Mouse (Mus musculus): ENCODE data around the gene Gm15557.

Gene Gm15557

DNA sequence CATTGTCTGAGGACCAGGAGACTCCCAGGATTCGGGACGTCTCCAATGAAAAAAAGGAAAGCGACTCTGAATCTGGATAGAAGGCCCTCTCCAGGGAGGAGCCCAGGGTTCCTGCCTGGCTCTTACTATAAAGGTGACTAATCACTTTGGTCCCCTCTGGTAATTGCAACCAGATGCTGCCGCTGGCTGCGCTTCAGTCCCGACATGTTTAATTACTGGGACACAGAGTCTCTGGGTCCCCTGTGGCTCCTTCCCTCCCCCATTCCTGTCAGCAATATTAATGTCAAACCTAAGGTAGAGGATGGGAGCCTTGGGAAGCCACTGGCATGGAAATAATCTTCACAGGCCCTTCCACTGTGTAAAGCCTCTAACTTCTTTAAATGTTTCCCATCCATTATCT, 8.8 kb downstream of the Gm15557 start:
- DNase-seq (ENCODE audit: low spot score in 2 of 2): no peak

DNA sequence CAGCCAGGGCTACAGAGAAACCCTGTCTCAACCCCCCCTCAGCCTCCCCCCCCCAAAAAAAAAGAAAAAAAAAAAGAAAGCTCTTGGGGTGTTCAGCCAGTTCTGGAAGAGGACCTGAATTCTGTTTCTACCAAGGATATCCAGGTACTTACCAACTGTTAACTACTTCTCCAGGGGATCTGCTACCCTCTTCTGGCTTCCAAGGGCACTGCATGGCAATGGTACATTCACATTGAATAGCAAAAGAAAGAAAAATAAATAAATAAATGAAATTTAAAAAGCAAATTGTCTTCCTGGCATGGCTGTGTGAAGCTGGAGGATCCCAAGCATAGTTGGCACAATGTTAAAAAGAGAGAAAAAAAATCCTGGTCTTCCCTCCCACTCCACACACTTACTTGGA, 11.5 kb downstream of the Gm15557 start:
- DNase-seq (ENCODE audit: low spot score in 2 of 2): peak; percentile 76 to 78

DNA sequence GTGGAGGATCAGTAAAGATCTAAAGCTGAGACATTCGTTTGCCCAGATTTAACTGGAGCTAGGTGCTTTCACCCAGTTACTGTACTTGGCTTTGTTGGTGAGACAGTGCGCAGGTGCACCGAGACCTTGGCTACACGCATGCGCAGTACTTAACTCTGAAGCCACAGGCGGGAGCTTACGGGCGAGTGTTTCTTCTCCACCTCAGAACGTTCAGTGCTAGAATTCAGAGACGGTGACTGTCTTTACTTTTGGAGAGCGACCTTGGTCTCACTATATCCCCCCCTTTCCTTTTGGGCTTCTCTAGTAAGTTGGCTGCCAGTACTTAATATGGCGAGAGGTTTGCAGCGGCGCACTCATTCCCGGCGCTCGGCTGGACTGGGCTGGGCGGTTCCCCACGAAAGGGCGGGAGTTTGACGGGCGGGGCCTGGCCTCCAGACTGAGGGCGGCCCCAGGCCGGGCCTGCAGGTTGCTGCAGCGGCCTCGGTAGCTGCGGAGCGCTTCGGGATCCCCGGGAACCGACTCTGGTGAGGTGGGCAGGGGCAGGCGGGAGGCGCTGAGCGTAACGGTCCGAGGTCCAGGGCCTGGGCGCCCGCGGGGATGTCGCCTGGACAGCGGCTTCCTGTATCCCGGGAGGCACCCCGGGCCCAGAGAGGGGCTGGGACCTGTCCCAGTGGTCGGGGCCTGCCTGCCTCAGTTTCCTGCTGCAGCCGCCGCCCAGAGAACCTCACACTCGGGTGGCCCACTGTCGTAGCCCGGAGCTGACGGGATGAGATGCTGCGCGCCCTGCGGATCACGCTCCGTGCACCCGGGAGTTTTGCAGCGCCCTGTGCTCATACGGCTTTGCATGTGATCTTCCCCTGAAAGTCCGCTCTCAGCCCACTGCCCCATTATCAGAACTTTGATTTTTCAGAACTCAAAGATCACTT, 15.9 kb downstream of the Gm15557 start, which contains the start of gene Cep250:
TSS of gene Cep250 (plus strand) at position 325 of the 926 bp plus-strand sequence.
- DNase-seq (ENCODE audit: low spot score in 2 of 2): peak; percentile 87

DNA sequence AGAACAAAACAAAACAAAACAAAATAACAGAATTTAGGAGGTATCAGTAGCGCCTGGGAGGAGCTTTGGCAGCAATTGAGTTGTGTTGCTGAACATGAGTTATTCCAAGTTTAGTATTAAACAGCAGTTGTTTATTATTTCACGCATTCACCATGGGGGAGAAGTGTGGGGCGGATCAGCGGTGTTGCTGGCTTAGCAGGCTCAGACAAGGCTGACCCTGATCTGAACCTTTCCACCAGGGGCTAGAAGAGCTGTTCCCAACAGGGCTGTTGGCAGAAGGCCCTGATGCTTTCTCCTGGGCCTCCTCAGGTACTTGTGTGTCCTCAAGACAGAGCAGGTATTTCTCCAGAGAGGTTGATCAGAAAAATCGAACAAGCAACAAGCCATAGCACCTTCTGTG, 19.5 kb downstream of the Gm15557 start:
- DNase-seq (ENCODE audit: low spot score in 2 of 2): no peak

DNA sequence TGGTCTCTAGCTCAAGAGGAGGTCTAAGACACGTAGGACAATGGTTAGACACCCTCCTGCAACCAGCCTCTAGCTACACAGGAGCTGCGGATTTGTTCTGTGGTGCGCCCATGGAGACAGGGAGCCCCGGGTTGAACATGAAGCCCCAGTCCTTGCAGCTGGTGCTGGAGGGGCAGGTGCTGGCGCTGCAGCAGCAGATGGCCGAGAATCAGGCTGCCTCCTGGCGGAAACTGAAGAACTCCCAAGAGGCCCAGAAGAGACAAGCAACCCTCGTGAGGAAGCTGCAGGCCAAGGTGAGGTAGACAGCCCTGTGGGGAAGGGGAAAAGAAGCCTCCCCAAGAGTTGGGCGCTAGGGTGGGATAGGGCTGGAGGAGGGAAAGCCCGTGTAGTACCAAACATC, 21.3 kb downstream of the Gm15557 start:
- DNase-seq (ENCODE audit: low spot score in 2 of 2): no peak

DNA sequence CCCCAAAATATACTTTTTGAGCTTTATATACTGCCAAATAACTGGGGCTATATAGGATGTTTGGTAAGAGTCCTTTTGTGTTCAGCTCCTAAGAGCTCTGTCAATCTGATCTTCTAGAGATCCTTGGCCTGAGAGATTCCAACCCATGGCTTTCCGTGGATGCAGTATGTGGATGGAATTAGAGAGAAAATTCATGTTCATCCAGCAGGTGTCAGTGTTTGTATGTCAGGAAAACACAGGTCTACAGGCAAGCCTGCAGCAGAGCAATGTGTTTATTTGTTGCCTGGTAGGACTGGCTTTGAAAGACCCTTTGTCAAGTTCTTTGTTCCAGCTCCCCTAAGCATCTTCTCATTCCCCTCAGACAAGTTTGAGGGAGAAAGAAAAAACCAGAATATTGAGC, 22.5 kb downstream of the Gm15557 start:
- no peak for DNase-seq (ENCODE audit: low spot score in 2 of 2)

DNA sequence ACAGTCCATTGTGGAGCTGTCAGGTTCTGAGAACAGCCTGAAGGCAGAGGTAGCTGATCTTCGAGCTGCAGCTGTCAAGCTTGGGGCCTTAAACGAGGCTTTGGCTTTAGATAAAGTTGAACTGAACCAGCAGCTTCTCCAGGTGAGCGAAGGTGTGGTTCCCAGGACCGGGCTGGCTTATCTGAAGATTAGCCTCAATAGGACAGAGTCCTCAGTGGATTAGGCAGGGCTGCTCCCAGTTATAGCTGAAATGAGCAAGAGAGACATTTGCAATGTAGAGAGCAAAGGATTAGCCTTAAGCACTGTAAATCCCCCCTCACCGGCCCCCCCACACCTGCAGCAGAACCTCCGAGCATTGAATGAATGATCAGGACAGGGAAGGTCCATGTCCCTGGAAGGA, 32.8 kb downstream of the Gm15557 start:
- DNase-seq (ENCODE audit: low spot score in 2 of 2): no peak

DNA sequence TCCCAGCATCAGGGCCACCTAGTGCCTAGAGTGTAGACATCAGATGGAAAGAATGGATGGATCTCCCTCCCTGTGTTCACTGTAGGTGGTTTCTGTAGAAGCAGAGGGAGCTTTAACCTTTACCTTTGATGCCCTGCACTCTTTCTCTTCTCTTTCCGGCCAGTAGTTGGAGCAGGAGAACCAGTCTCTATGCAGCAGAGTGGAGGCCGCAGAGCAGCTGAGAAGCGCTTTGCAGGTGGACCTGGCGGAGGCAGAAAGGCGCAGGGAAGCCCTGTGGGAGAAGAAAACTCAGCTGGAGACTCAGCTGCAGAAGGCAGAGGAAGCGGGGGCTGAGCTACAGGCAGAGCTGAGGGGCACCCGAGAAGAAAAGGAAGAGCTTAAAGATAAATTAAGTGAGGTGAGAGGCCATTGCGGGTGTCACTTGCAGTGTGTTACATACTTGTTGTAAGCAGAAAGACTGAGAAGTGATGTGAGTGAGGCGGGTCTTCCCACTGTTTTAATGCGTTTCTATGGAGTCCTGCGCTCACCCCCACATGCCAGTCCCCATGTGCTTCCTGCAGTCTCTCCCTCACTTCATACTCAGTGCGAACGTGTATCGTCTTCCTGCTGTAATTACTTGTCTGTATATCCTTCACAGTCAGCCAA, 33.7 kb downstream of the Gm15557 start:
- peak; percentile 28 to 31 for DNase-seq (ENCODE audit: low spot score in 2 of 2)

DNA sequence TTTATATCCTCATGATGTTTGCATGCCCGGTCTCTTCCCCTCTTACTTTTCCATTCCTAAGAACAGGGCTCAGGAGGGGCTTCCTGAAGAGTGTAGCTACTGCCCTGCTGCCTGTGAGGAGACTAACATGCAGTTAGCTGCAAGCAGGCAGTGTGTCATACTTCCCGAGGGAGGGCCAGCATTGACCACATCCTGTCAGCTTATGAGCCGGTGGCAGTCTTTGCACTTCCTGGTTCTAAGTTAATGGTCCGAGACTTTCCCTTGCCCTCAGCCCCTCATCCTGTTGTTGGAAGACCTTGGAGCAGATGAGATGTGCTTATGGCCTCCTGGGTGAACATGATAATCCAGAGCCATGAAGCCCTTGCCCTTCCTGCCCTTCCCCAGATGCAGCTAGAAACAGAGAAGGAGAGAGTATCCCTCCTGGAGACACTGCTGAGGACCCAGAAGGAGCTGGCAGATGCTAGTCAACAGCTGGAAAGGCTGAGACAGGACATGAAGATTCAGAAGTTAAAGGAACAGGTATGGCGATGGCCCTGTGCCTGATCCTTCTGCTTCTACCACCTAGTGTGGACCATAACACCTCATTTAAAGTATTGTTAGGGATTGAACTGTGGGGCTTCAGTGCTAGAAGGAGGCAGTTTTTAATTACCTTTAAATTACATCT, 38.9 kb downstream of the Gm15557 start:
- DNase-seq (ENCODE audit: low spot score in 2 of 2): no peak

DNA sequence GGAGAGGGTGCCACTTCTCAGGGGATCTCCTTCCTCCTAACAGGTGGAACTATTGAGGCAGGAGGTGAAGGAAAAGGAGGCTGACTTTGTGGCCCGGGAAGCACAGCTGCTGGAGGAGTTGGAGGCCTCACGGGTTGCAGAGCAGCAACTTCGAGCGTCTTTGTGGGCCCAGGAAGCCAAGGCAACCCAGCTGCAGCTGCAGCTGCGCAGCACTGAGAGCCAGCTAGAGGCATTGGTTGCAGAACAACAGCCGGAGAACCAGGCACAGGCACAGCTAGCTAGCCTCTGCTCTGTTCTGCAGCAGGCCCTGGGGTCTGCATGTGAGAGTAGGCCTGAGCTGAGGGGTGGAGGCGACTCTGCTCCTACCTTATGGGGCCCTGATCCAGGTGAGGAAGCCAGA, 45.2 kb downstream of the Gm15557 start:
- DNase-seq (ENCODE audit: low spot score in 2 of 2): no peak

DNA sequence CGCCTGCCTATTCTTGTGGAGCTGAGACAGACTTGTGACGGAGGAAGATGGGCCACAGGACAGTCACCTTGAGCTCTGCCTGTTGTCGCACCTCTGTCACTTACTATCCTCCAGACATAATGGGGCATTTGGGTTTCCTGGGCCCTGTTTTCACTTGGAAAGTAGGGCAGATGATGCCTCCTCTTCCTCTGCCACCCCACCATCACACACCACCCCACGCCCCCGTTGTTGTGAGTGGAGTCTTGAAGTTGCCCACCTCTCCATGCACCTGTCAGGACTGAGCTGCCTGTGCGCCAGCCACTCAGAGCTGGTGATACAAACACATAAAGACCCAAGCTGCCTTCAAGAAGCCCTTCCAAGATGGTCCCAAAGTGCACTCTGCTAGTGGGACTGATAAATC, 46.6 kb downstream of the Gm15557 start:
- no peak for DNase-seq (ENCODE audit: low spot score in 2 of 2)

DNA sequence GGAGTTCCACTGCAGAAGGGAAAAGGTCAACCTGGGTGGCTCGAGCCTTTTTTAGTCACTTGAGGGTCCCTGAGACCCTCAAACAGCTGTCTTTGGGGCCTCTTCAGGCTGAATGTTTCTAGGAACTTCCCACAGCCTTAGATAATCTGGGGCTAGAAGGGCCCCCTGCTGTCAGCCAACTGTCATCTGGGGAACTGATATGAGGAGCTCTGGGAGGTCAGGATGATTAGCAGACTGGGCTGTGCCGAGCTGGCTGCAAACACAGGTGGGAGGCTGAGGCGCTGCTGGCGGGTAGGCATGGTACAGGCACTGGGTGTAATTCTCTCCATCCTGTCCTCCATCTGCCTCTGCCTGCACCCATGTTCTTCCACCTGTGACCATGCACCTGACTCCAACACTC, 48.6 kb downstream of the Gm15557 start:
- no peak for DNase-seq (ENCODE audit: low spot score in 2 of 2)

DNA sequence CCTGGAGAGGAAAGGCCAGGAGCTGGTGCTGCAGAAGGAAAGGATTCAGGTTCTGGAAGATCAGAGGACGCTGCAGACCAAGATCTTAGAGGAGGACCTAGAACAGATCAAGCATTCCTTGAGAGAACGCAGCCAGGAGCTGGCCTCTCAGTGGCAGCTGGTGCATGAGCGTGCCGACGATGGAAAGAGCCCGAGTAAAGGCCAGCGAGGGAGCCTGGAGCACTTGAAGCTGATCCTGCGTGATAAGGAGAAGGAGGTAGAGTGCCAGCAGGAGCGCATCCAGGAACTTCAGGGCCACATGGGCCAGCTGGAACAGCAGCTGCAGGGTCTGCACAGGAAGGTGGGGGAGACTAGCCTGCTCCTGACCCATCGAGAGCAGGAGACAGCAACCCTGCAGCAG, 50.6 kb downstream of the Gm15557 start:
- no peak for DNase-seq (ENCODE audit: low spot score in 2 of 2)

DNA sequence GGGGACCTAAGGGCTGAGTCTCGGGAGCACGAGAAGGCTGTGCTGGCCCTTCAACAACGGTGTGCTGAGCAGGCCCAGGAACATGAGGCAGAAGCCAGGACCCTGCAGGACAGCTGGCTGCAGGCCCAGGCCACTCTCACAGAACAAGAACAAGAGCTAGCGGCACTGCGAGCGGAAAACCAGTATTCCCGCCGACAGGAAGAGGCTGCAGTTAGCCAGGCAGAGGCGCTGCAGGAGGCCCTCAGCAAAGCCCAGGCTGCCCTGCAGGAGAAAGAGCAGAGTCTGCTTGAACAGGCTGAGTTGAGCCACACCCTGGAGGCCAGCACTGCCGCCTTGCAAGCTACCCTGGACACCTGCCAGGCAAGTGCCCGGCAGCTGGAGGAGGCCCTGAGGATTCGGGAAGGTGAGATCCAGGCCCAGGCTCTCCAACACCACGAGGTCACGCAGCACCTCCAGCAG, 51.4 kb downstream of the Gm15557 start:
- peak; percentile 21 to 48 for DNase-seq (ENCODE audit: low spot score in 2 of 2)
